Mouse (Mus musculus): ENCODE data around the gene Svs1. TPM values are rescaled to one million over a fixed set of nuclear protein-coding genes. Genes with fewer than 3 reads are reported as not detected.
"Not testable (repeated sequence)": the region's sequence is repeated elsewhere in the genome, so short reads cannot be mapped to it uniquely, and the experiment has no call there.

Svs1 gene
- not detected in 2 replicates for polyA plus RNA-seq (2015; fragmentation: Nextera tagmentation; extraction: Ambion mirVana)

GRCm38 (mm10) chr6:48986444-48986990, at the start of gene Svs1:
Gene Svs1, plus strand, starts transcription at chr6:48986861.
- no peaks in the 10 kb centered on the region for H3K36me3 ChIP-seq
- H3K27ac ChIP-seq = no peak within 1 kb of the TSS
- no peaks in the 10 kb centered on the region for H3K9me3 ChIP-seq
- no peak for ATAC-seq (ENCODE audit: low FRiP score, low read depth)
- WGBS = 38% methylated on average over 7 of the region's 7 CpGs
- H3K4me2 ChIP-seq (replicated peaks) = no peak within 1 kb of the TSS
- no peak within 1 kb of the TSS for H3K9ac ChIP-seq
- H3K27me3 ChIP-seq = no peaks in the 10 kb centered on the region
- no peaks in the 10 kb centered on the region for H3K4me1 ChIP-seq
- no peak within 1 kb of the TSS for H3K4me3 ChIP-seq

- Histone ChIP-seq H3K4me3 (no peak overlapping the region), H3K9ac (no peak overlapping the region), H3K27me3 (no peaks in the 10 kb centered on the region), H3K9me3 (peaks cover 1% of the 10 kb centered on the region; the same call in 1 of the 2 replicates), H3K27ac (no peak overlapping the region), H3K4me1 (no peaks in the 10 kb centered on the region), H3K36me3 (no peaks in the 10 kb centered on the region), H3K4me2 (replicated peaks) (no peak overlapping the region)
- ATAC-seq (ENCODE audit: low FRiP score, low read depth) = no peak
- WGBS = 72% methylated on average over 2 of the region's 2 CpGs
Measured at GRCm38 (mm10) chr6:48949596-48949995, 37.1 kb upstream of the Svs1 start.

- Histone ChIP-seq H3K36me3 (no peaks in the 10 kb centered on the region), H3K9me3 (no peaks in the 10 kb centered on the region), H3K9ac (no peak overlapping the region), H3K4me1 (no peaks in the 10 kb centered on the region), H3K27ac (no peak overlapping the region), H3K4me3 (no peak overlapping the region), H3K4me2 (replicated peaks) (no peak overlapping the region), H3K27me3 (no peaks in the 10 kb centered on the region)
- ATAC-seq (ENCODE audit: low FRiP score, low read depth) = no peak
- WGBS = 83% methylated on average over 5 of the region's 5 CpGs
Measured at GRCm38 (mm10) chr6:48950676-48951075, 36.0 kb upstream of the Svs1 start.

- Histone ChIP-seq H3K36me3 (no peaks in the 10 kb centered on the region), H3K4me1 (no peaks in the 10 kb centered on the region), H3K27ac (no peak overlapping the region), H3K9ac (no peak overlapping the region), H3K27me3 (no peaks in the 10 kb centered on the region), H3K4me2 (replicated peaks) (no peak overlapping the region), H3K9me3 (no peaks in the 10 kb centered on the region), H3K4me3 (no peak overlapping the region)
- ATAC-seq (ENCODE audit: low FRiP score, low read depth) = no peak
- 92% methylated on average over 6 of the region's 6 CpGs for WGBS
Measured at GRCm38 (mm10) chr6:48951630-48952029, 35.0 kb upstream of the Svs1 start.

- no peaks in the 10 kb centered on the region for H3K27me3 ChIP-seq
- H3K9ac ChIP-seq = no peak overlapping the region
- no peaks in the 10 kb centered on the region for H3K9me3 ChIP-seq
- no peaks in the 10 kb centered on the region for H3K4me1 ChIP-seq
- no peaks in the 10 kb centered on the region for H3K36me3 ChIP-seq
- no peak overlapping the region for H3K4me2 ChIP-seq (replicated peaks)
- 79% methylated on average over 5 of the region's 5 CpGs for WGBS
- no peak overlapping the region for H3K27ac ChIP-seq
- H3K4me3 ChIP-seq = no peak overlapping the region
- no peak for ATAC-seq (ENCODE audit: low FRiP score, low read depth)
Measured at GRCm38 (mm10) chr6:48953220-48953619, 33.4 kb upstream of the Svs1 start.

GRCm38 (mm10) chr6:48954211-48954610, 32.5 kb upstream of the Svs1 start:
- Histone ChIP-seq H3K27ac (no peak overlapping the region), H3K9ac (no peak overlapping the region), H3K9me3 (no peaks in the 10 kb centered on the region), H3K4me3 (no peak overlapping the region), H3K27me3 (no peaks in the 10 kb centered on the region), H3K36me3 (no peaks in the 10 kb centered on the region), H3K4me2 (replicated peaks) (no peak overlapping the region), H3K4me1 (no peaks in the 10 kb centered on the region)
- WGBS = 84% methylated on average over 5 of the region's 5 CpGs
- no peak for ATAC-seq (ENCODE audit: low FRiP score, low read depth)

- Histone ChIP-seq H3K27ac (no peak overlapping the region), H3K4me3 (no peak overlapping the region), H3K4me2 (replicated peaks) (no peak overlapping the region), H3K9me3 (no peaks in the 10 kb centered on the region), H3K36me3 (no peaks in the 10 kb centered on the region), H3K9ac (no peak overlapping the region), H3K27me3 (no peaks in the 10 kb centered on the region), H3K4me1 (no peaks in the 10 kb centered on the region)
- no peak for ATAC-seq (ENCODE audit: low FRiP score, low read depth)
- WGBS = 33% methylated on average over 1 of the region's 1 CpGs
Measured at GRCm38 (mm10) chr6:48954946-48955345, 31.7 kb upstream of the Svs1 start.

- Histone ChIP-seq H3K27ac (no peak overlapping the region), H3K4me3 (no peak overlapping the region), H3K4me2 (replicated peaks) (no peak overlapping the region), H3K4me1 (no peaks in the 10 kb centered on the region), H3K36me3 (no peaks in the 10 kb centered on the region), H3K27me3 (no peaks in the 10 kb centered on the region), H3K9ac (no peak overlapping the region), H3K9me3 (no peaks in the 10 kb centered on the region)
- no peak for ATAC-seq (ENCODE audit: low FRiP score, low read depth)
- WGBS = 90% methylated on average over 4 of the region's 4 CpGs
Measured at GRCm38 (mm10) chr6:48956785-48957184, 29.9 kb upstream of the Svs1 start.

- H3K36me3 ChIP-seq = no peaks in the 10 kb centered on the region
- no peak overlapping the region for H3K4me2 ChIP-seq (replicated peaks)
- 67% methylated on average over 1 of the region's 1 CpGs for WGBS
- no peak overlapping the region for H3K9ac ChIP-seq
- no peak overlapping the region for H3K4me3 ChIP-seq
- H3K27me3 ChIP-seq = no peaks in the 10 kb centered on the region
- no peak for ATAC-seq (ENCODE audit: low FRiP score, low read depth)
- H3K4me1 ChIP-seq = no peaks in the 10 kb centered on the region
- H3K9me3 ChIP-seq = no peaks in the 10 kb centered on the region
- no peak overlapping the region for H3K27ac ChIP-seq
Measured at GRCm38 (mm10) chr6:48958053-48958452, 28.6 kb upstream of the Svs1 start.

GRCm38 (mm10) chr6:48959151-48959550, 27.5 kb upstream of the Svs1 start:
- H3K4me3 ChIP-seq; H3K36me3 ChIP-seq; H3K9me3 ChIP-seq; H3K9ac ChIP-seq; H3K4me2 ChIP-seq (replicated peaks); ATAC-seq (ENCODE audit: low FRiP score, low read depth); H3K27me3 ChIP-seq; H3K4me1 ChIP-seq; H3K27ac ChIP-seq: not testable (repeated sequence)
- WGBS = 31% methylated on average over 7 of the region's 7 CpGs

- H3K9ac ChIP-seq; H3K27me3 ChIP-seq; H3K4me2 ChIP-seq (replicated peaks); H3K36me3 ChIP-seq; H3K4me3 ChIP-seq; H3K4me1 ChIP-seq; ATAC-seq (ENCODE audit: low FRiP score, low read depth); H3K9me3 ChIP-seq; H3K27ac ChIP-seq: not testable (repeated sequence)
- 88% methylated on average over 5 of the region's 5 CpGs for WGBS
Measured at GRCm38 (mm10) chr6:48966696-48967095, 20.0 kb upstream of the Svs1 start.

GRCm38 (mm10) chr6:48967868-48968267, 18.8 kb upstream of the Svs1 start:
- no peak overlapping the region for H3K9ac ChIP-seq
- no peak overlapping the region for H3K4me3 ChIP-seq
- no peaks in the 10 kb centered on the region for H3K27me3 ChIP-seq
- no peaks in the 10 kb centered on the region for H3K9me3 ChIP-seq
- no peak for ATAC-seq (ENCODE audit: low FRiP score, low read depth)
- H3K4me2 ChIP-seq (replicated peaks) = no peak overlapping the region
- no peaks in the 10 kb centered on the region for H3K4me1 ChIP-seq
- no peaks in the 10 kb centered on the region for H3K36me3 ChIP-seq
- H3K27ac ChIP-seq = no peak overlapping the region

GRCm38 (mm10) chr6:48974663-48975062, 12.0 kb upstream of the Svs1 start, which contains the start of gene Doxl2:
Gene Doxl2, plus strand, starts transcription at chr6:48974963.
- Histone ChIP-seq H3K9ac (no peak within 1 kb of the TSS), H3K27me3 (no peaks in the 10 kb centered on the region), H3K27ac (no peak within 1 kb of the TSS), H3K36me3 (no peaks in the 10 kb centered on the region), H3K4me1 (no peaks in the 10 kb centered on the region), H3K4me2 (replicated peaks) (no peak within 1 kb of the TSS), H3K9me3 (no peaks in the 10 kb centered on the region), H3K4me3 (no peak within 1 kb of the TSS)
- ATAC-seq (ENCODE audit: low FRiP score, low read depth) = no peak
- 89% methylated on average over 2 of the region's 2 CpGs for WGBS
